In the genomic region with DNA sequence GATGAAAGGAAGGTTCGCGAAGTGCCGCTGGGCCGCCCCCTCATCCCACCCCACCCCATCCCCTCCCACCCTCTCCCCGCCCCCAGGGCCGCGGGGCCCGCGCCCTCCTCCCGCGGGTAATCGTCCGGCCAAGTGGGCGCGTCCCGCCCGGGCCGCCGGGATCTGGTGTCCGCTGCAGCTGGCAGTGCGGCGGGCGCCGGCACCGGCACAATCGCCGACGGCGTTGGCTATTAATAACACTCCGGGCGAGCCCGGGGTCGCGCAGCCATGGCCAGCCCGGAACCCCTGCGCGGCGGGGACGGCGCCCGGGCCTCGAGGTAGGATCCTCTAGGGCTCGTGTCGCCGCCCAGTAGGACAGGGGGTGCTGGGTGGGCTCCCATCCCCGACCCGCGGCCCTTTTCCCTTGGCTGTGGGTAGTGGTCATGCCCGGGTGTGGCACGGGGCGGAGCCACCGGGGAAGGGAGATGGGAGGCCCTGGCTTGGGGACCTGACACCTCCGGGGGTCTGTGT, we compare ENCODE assay signal across 8 mouse cellular contexts. TPM values are rescaled to one million over a fixed set of nuclear protein-coding genes. Genes with fewer than 3 reads are reported as not detected.
DNase-seq lines count a peak whose midpoint lies in the region; ATAC-seq and TF ChIP-seq lines count a peak whose summit lies in the region.

Sync (plus strand) TSS at position 146 of the 510 bp plus-strand sequence.

- H3K4me2 ChIP-seq in forebrain, embryonic 15.5 days (replicated peaks): peak within 1 kb of the TSS; percentile 84
- H3K4me2 ChIP-seq in lung, embryonic 16.5 days (ENCODE audit: low read depth, low read length): peak within 1 kb of the TSS; percentile 99

- TF ChIP-seq POLR2A in ES-Bruce4 (IDR thresholded peaks at IDR 0.05; ENCODE audit: insufficient read depth, low read length): no peak

- no peak for TF ChIP-seq CTCF in ES-Bruce4 (IDR thresholded peaks at IDR 0.05; ENCODE audit: low read depth, low read length)

- peak; percentile 27 to 56 for DNase-seq in cerebellum, postnatal 25 days
- DNase-seq in cerebellum, postnatal 36 days: no peak
- peak; percentile 50 for DNase-seq in hindbrain, embryonic 10.5 days (ENCODE audit: low spot score)
- DNase-seq in right cerebral cortex, adult 18-20 months: no peak
- DNase-seq in frontal cortex, postnatal 14 days (ENCODE audit: low spot score in 2 of 2): no peak

- 0 out of 2 replicates have a peak, but pooled peaks have one; percentile 23 for ATAC-seq in forebrain, embryonic 15.5 days (replicated peaks)
- peak; percentile 58 for ATAC-seq in lung, embryonic 16.5 days (ENCODE audit: low read depth)

- H3K9ac ChIP-seq in ES-Bruce4 (ENCODE audit: low read depth, poor library complexity, severe bottlenecking): peak within 1 kb of the TSS; percentile 68
- peak within 1 kb of the TSS; percentile 51 for H3K9ac ChIP-seq in forebrain, embryonic 15.5 days (replicated peaks)
- peak within 1 kb of the TSS; percentile 64 for H3K9ac ChIP-seq in lung, embryonic 16.5 days (ENCODE audit: low read length)

- no peak for TF ChIP-seq EP300 in ES-Bruce4 (IDR thresholded peaks at IDR 0.05; ENCODE audit: insufficient read depth, low read depth, low read length)

- no peaks in the 10 kb centered on the region for H3K4me1 ChIP-seq in ES-Bruce4 (ENCODE audit: control insufficient read depth, insufficient read depth, low read length)
- peaks cover 17% of the 10 kb centered on the region for H3K4me1 ChIP-seq in forebrain, embryonic 15.5 days
- peaks cover 30% of the 10 kb centered on the region for H3K4me1 ChIP-seq in hindbrain, embryonic 10.5 days (replicated peaks)
- peaks cover 14% of the 10 kb centered on the region for H3K4me1 ChIP-seq in lung, embryonic 16.5 days (replicated peaks; ENCODE audit: control insufficient read depth, insufficient read depth, low read length)

- under 1% methylated on average over 44 of the region's 53 CpGs for WGBS in forebrain, embryonic 15.5 days
- 1% methylated on average over 53 of the region's 53 CpGs for WGBS in hindbrain, embryonic 10.5 days
- WGBS in lung, embryonic 16.5 days: under 1% methylated on average over 47 of the region's 53 CpGs

- peak within 1 kb of the TSS; percentile 66 for H3K4me3 ChIP-seq in ES-Bruce4 (ENCODE audit: low read depth, low read length)
- H3K4me3 ChIP-seq in forebrain, embryonic 15.5 days: peak within 1 kb of the TSS; percentile 44
- H3K4me3 ChIP-seq in hindbrain, embryonic 10.5 days: peak within 1 kb of the TSS; percentile 64
- peak within 1 kb of the TSS; percentile 58 for H3K4me3 ChIP-seq in lung, embryonic 16.5 days (ENCODE audit: low read length)

- H3K36me3 ChIP-seq in ES-Bruce4 (ENCODE audit: control insufficient read depth, insufficient read depth, low read length, poor library complexity, severe bottlenecking): no peaks in the 10 kb centered on the region
- H3K36me3 ChIP-seq in forebrain, embryonic 15.5 days: no peaks in the 10 kb centered on the region
- H3K36me3 ChIP-seq in hindbrain, embryonic 10.5 days: no peaks in the 10 kb centered on the region
- H3K36me3 ChIP-seq in lung, embryonic 16.5 days (ENCODE audit: control insufficient read depth, insufficient read depth, low read length): no peaks in the 10 kb centered on the region

- no peak within 1 kb of the TSS for H3K27ac ChIP-seq in ES-Bruce4 (ENCODE audit: insufficient read depth, low read length)
- no peak within 1 kb of the TSS for H3K27ac ChIP-seq in forebrain, embryonic 15.5 days (replicated peaks)
- H3K27ac ChIP-seq in hindbrain, embryonic 10.5 days: peak within 1 kb of the TSS; percentile 79
- no peak within 1 kb of the TSS for H3K27ac ChIP-seq in lung, embryonic 16.5 days (ENCODE audit: low read length)

- H3K9me3 ChIP-seq in ES-Bruce4 (replicated peaks; ENCODE audit: control insufficient read depth, insufficient read depth, low read length, poor library complexity, severe bottlenecking): no peaks in the 10 kb centered on the region
- H3K9me3 ChIP-seq in forebrain, embryonic 15.5 days: no peaks in the 10 kb centered on the region
- H3K9me3 ChIP-seq in hindbrain, embryonic 10.5 days: no peaks in the 10 kb centered on the region
- no peaks in the 10 kb centered on the region for H3K9me3 ChIP-seq in lung, embryonic 16.5 days (ENCODE audit: control insufficient read depth, low read length)

- peaks cover 5% of the 10 kb centered on the region; the same call in 1 of the 2 replicates for H3K27me3 ChIP-seq in ES-Bruce4 (ENCODE audit: control insufficient read depth, insufficient read depth, low read length, poor library complexity, severe bottlenecking)
- H3K27me3 ChIP-seq in forebrain, embryonic 15.5 days: no peaks in the 10 kb centered on the region
- H3K27me3 ChIP-seq in hindbrain, embryonic 10.5 days (ENCODE audit: insufficient read depth, poor library complexity, severe bottlenecking): peaks cover 55% of the 10 kb centered on the region
- H3K27me3 ChIP-seq in lung, embryonic 16.5 days (ENCODE audit: control insufficient read depth, insufficient read depth, low read depth, low read length): peaks cover 11% of the 10 kb centered on the region; the same call in 1 of the 2 replicates

RNA-seq across cellular contexts. Expression of gene Sync, which starts in this region (rescaled TPM):
- polyA plus RNA-seq in ES-Bruce4 (2011; ENCODE audit: insufficient read depth, insufficient read length, low read depth, missing spikeins): 0.87 and 0.90 TPM in 2 replicates
- polyA plus RNA-seq in forebrain, embryonic 15.5 days (2015; fragmentation: Nextera tagmentation; extraction: Ambion mirVana): 0.13 and 0.36 TPM in 2 replicates
- 0.37 and 0.63 TPM in 2 replicates for polyA plus RNA-seq in hindbrain, embryonic 10.5 days (2016; fragmentation: Nextera tagmentation; extraction: Ambion mirVana)
- polyA plus RNA-seq in lung, embryonic 16.5 days (2015; fragmentation: Nextera tagmentation; extraction: Ambion mirVana): 0.50 and 0.75 TPM in 2 replicates

Comparison
In these comparisons a context has a peak if more than half of its experiments do, and no peak if none do; other contexts are left out.
1. DNase-seq: peak in cerebellum, postnatal 25 days (2 of 2); none in cerebellum, postnatal 36 days (0 of 2), right cerebral cortex, adult 18-20 months (single experiment) and frontal cortex, postnatal 14 days (0 of 2).
2. Peak in ATAC-seq, H3K4me3 ChIP-seq, H3K9ac ChIP-seq and H3K4me2 ChIP-seq in forebrain, embryonic 15.5 days; RNA of the gene not detected or under 1 TPM.
3. Peak in DNase-seq, H3K4me3 ChIP-seq and H3K27ac ChIP-seq in hindbrain, embryonic 10.5 days; RNA of the gene not detected or under 1 TPM.
4. Peak in ATAC-seq, H3K4me3 ChIP-seq, H3K9ac ChIP-seq and H3K4me2 ChIP-seq in lung, embryonic 16.5 days; RNA of the gene not detected or under 1 TPM.
5. Peak in every context shown above with its lines, with median percentiles within 50 percentile points of each other: H3K4me3 ChIP-seq and H3K9ac ChIP-seq.